Mouse (Mus musculus) lung, adult 2 months (tissue): ENCODE data around the gene Add1. TPM values are rescaled to one million over a fixed set of nuclear protein-coding genes. Genes with fewer than 3 reads are reported as not detected.

Source experiments
- DNase-seq: peaks from one replicate; pipeline ENCODE4 v3.0.0; 2022
- H3K4me1 ChIP-seq: fragments of 200-500 bp; 2 replicates; pipeline ENCODE4 v1.6.1; 2011; ENCODE audit warnings: low read length; ENCODE audit not compliant: control insufficient read depth, insufficient read depth
- H3K4me3 ChIP-seq: fragments of 200-500 bp; replicated peaks from 2 replicates; pipeline ENCODE3; 2011; ENCODE audit warnings: low read depth, mild to moderate bottlenecking, control low read depth, low read length; ENCODE audit errors: extremely low read depth
- CTCF ChIP-seq: fragments of 200-500 bp; IDR thresholded peaks from 2 replicates; pipeline ENCODE4 v1.5.1; 2011; ENCODE audit warnings: mild to moderate bottlenecking, low read length, control low read depth; ENCODE audit not compliant: insufficient read depth
- POLR2A ChIP-seq: fragments of 200-500 bp; IDR thresholded peaks from 2 replicates; pipeline ENCODE4 v1.6.1; 2011; ENCODE audit warnings: low read depth, mild to moderate bottlenecking, control low read depth, low read length, borderline replicate concordance; ENCODE audit errors: extremely low read depth
- WGBS: fragments of 180-500 bp; shearing (Covaris S2); methylation state at CpG from one replicate; pipeline ENCODE4 v1.1.7; 2018; 5-methylcytosine and 5-hydroxymethylcytosine counted together
- polyA plus RNA-seq: library from polyadenylated mRNA; depleted of rRNA; stranded (reverse); fragments of >200 nt; gene quantifications from 2 replicates; pipeline ENCODE4 v1.2.3, GENCODE M21; 2012

Gene Add1
- polyA plus RNA-seq, 1 experiment = 231 TPM

DNA sequence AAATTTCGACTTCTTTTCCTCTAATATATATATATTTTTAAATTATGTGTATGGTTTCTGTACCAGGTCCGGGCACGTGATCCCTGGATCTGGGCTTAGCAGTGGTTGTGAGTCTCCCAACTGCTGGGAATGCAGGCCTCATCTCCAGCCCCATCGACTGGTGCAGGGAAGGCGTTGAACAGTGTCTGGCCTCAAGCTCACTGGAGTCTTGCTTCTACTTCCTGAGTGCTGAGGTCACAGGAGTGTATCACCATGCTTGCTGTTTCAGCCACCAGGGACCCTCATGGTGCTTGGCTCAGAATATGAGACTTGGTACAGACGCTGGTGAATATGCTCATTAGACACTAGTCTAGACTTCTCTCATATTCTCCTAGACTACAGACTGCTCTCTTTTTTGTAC, 19.2 kb downstream of the Add1 start:
- 91% methylated on average over 6 of the region's 6 CpGs for WGBS

GRCm38 (mm10) chr5:34593202-34593727, 19.8 kb downstream of the Add1 start:
- H3K4me1 ChIP-seq = no peaks in the 10 kb centered on the region; the same call in 1 of the 2 replicates
- no peak overlapping the region for H3K4me3 ChIP-seq
- no peak for TF ChIP-seq CTCF
- no peak for TF ChIP-seq POLR2A
- no peak for DNase-seq
- 94% methylated on average over 9 of the region's 9 CpGs for WGBS

More for the DNA sequence above, 19.2 kb downstream of the Add1 start:
- H3K4me1 ChIP-seq = no peaks in the 10 kb centered on the region; the same call in 1 of the 2 replicates
- no peak for TF ChIP-seq CTCF
- TF ChIP-seq POLR2A = no peak
- no peak for DNase-seq
- H3K4me3 ChIP-seq = no peak overlapping the region

- DNase-seq = no peak
- Histone ChIP-seq H3K4me3 (no peak overlapping the region), H3K4me1 (no peaks in the 10 kb centered on the region; the same call in 1 of the 2 replicates)
- no peak for TF ChIP-seq POLR2A
- TF ChIP-seq CTCF = no peak
- WGBS = 89% methylated on average over 5 of the region's 5 CpGs
Measured at GRCm38 (mm10) chr5:34604576-34604975, 31.1 kb downstream of the Add1 start.

- no peaks in the 10 kb centered on the region; the same call in 1 of the 2 replicates for H3K4me1 ChIP-seq
- WGBS = 72% methylated on average over 8 of the region's 8 CpGs
- TF ChIP-seq CTCF = peak; percentile 7; the same call in 1 of the 2 replicates
- no peak for TF ChIP-seq POLR2A
- no peak overlapping the region for H3K4me3 ChIP-seq
- no peak for DNase-seq
Measured at GRCm38 (mm10) chr5:34607100-34607880, 33.8 kb downstream of the Add1 start.

DNA sequence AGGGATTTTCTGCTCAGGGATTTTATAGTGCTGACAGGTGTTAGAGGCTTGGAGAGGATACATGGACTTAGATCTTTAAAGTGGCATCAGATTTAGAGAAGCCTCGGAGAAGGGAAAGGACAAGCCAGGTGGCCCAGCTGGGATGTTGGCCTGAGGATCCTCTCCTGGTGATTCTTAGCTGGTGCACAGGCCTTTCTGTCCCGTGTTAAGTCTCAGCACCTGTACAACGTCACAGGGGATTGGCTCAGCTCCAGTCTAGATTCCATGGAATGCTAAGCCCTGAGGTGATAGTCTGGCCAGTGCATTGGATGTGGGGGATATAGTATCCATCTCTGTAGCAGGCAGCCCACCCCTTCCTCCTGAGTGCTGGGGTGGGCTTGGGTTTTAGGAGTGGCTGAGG, 34.8 kb downstream of the Add1 start:
- no peak overlapping the region for H3K4me3 ChIP-seq
- H3K4me1 ChIP-seq = no peaks in the 10 kb centered on the region
- no peak for TF ChIP-seq POLR2A
- no peak for TF ChIP-seq CTCF
- 54% methylated on average over 3 of the region's 3 CpGs for WGBS
- no peak for DNase-seq

GRCm38 (mm10) chr5:34609966-34610365, 36.5 kb downstream of the Add1 start:
- DNase-seq = no peak

GRCm38 (mm10) chr5:34632996-34633395, 59.5 kb downstream of the Add1 start:
- no peak for TF ChIP-seq POLR2A
- TF ChIP-seq CTCF = no peak
- no peak for DNase-seq
- 97% methylated on average over 2 of the region's 2 CpGs for WGBS
- 0 out of 2 replicates have a peak, but pooled peaks cover 3% of the 10 kb centered on the region for H3K4me1 ChIP-seq
- H3K4me3 ChIP-seq = no peak overlapping the region

More at GRCm38 (mm10) chr5:34609966-34610365, 36.5 kb downstream of the Add1 start:
- 82% methylated on average over 4 of the region's 4 CpGs for WGBS
- TF ChIP-seq POLR2A (no peak), CTCF (no peak)
- no peak overlapping the region for H3K4me3 ChIP-seq
- H3K4me1 ChIP-seq = no peaks in the 10 kb centered on the region

- DNase-seq = no peak
- TF ChIP-seq CTCF (no peak), POLR2A (no peak)
- 52% methylated on average over 4 of the region's 4 CpGs for WGBS
Measured at GRCm38 (mm10) chr5:34633641-34634040, 60.2 kb downstream of the Add1 start.

GRCm38 (mm10) chr5:34634746-34635400, 61.4 kb downstream of the Add1 start:
- no peak for DNase-seq

More at GRCm38 (mm10) chr5:34633641-34634040, 60.2 kb downstream of the Add1 start:
- 0 out of 2 replicates have a peak, but pooled peaks cover 3% of the 10 kb centered on the region for H3K4me1 ChIP-seq
- H3K4me3 ChIP-seq = no peak overlapping the region

More at GRCm38 (mm10) chr5:34634746-34635400, 61.4 kb downstream of the Add1 start:
- H3K4me1 ChIP-seq = 0 out of 2 replicates have a peak, but pooled peaks cover 3% of the 10 kb centered on the region
- TF ChIP-seq POLR2A (no peak), CTCF (no peak)
- WGBS = 70% methylated on average over 13 of the region's 13 CpGs
- H3K4me3 ChIP-seq = no peak overlapping the region
